Mouse (Mus musculus) spleen, adult 18-20 months (tissue): ENCODE measurements around the gene Klhl21.
A peak's percentile ranks its signal among the peaks of the same experiment; 100 is the strongest.
"Not testable (repeated sequence)": the region's sequence is repeated elsewhere in the genome, so short reads cannot be mapped to it uniquely, and the experiment has no call there.

ENCODE experiments used
- DNase-seq, 2 experiments: peaks; one replicate each; pipeline ENCODE4 v3.0.0; 2022; ENCODE audit warnings: mixed read lengths in 2 of 2

The Klhl21 gene

DNA sequence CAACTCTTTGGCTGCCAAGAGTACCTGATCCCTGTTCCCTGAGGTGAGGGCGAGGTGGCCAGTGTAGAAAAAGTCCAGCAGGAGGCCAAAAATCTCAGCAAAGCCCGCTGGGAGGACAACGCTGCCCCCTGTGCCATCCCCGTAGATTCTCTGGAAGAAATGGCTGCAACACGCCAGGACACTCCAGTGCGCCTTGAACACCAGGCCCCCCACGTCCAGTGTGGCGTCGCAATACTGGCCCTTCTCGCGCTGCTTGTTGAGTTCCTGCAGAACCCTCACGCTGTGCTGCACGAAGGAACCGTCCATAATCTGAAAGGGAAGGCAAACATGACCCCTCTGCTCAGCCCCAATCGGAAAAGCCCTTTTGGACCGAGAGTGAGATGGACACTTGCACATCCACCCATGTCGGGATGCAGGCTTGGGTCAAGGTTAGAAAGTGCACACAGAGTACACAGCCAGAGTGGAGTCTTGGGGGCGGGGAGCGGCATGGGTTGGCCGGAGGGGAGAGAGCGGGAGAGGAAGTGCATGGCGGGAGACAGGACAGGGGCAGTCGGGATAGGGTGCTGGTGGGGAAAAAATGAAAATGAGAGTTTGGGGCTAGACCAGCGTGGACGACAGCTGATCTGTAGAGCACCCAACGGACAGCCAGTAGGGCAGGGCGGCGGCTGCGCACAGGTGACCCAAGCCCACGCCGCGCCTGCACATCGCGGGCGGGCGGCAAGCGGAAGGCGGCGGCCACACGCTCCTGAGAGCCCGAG lies 18.3 kb downstream of the Klhl21 start:
- no peak for DNase-seq

DNA sequence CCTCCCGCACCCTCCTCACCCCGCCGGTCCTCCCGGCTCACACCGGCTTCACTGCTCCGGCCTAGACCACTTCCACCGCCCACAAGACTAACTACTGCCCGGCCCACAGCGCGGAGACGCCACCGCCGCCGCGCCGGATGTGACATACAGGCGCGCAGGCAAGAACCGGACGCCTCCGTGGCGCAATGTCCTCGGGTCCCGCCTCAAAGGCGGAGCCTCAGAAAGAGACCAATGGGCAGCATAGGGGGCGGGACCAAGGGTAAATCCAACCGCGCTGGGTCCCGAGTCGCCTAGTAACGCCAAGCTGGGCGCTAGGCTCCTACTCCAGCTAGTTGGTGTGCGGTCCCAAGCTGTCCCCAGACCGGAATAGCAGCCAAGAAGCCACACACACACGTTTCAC lies 18.9 kb downstream of the Klhl21 start, which contains the start of gene Zbtb48:
Gene Zbtb48, minus strand, starts transcription at position 148 of the 400 bp plus-strand sequence.
- peak; percentile 90 to 94 for DNase-seq

DNA sequence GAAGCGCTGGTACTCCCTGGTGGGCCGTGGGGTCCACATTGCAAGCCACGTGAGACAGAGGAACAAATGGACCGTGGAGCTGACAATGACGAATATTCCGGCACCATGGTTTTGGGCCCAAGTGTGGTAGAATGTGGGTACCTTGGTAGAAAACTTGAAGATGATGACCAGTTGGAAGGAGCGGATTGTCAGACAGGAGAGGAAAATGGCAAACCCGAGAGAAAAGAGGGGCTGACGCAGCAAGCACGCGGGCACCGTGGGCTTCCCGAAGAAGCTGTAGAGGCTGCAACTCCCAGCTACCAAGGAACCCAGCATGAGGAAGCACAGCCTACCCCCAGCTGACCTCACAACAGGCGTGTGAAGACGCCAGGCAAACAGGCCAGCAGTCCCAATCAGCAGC lies 19.9 kb downstream of the Klhl21 start:
- DNase-seq, result no peak

DNA sequence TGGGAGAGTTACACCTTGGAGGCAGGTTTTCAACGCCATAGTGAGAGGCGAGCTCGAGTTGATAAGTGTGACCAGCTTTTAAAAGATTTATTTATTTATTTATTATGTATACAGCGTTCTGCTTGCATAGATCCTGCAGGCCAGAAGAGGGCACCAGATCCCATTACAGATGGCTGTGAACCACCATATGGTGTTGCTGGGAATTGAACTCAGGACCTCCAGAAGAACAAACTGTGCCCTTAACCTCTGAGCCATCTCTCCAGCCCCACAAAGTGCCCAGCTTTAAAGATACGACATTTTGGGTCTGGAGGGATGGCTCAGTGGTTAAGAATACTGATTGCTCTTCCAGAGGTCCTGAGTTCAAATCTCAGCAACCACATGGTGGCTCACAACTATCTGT lies 20.5 kb downstream of the Klhl21 start:
- DNase-seq, result no peak

DNA sequence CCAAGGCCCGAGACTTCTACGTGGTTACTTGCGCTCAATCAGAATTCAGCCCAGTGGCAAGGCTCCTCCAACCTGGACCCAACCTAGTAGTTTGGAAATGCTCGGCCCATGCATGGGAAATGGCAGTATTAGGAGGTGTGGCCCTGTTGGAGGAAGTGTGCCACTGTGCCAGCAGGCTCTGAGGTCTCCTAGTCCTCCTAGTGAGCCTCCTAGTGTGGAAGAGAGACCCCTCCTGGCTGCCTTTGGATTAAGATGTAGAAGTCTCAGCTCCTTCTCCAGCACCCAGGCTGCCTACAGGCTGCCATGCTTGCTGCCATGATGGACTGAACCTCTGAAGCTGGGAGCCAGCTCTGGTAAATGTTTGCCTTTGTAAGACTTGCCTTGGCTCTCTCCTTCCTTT lies 21.4 kb downstream of the Klhl21 start:
- no peak for DNase-seq

DNA sequence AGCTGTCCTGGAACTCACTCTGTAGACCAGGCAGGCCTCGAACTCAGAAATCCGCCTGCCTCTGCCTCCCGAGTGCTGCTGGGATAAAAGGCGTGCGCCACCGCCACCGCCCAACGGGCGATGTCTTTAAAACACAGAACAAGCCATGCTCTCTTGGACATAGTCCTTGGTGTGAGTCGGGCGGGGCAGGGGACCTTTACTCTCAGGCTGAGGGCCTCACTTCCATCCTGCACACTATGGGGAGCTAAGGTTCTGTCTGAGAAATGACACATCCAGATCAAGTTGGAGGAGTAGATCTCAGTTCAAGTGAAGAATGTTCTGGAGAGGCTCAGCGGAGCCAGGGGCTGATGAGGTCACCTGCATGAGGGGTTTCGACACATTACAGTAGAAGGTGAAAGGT lies 24.3 kb downstream of the Klhl21 start:
- no peak for DNase-seq

DNA sequence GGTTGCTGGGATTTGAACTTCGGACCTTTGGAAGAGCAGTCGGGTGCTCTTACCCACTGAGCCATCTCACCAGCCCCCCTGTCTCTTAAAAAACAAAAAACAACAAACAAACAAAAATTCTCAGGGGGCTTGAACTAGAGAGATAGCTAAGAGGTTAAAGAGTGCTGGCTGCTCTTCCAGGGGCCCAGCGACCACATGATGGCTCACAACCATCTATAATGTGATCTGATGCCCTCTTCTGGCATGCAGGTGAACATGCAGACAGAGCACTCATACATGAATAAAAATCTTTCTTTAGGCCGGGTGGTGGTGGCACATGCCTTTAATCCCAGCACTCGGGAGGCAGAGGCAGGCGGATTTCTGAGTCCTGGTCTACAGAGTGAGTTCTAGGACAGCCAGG lies 27.9 kb downstream of the Klhl21 start:
- not testable (repeated sequence) for DNase-seq

DNA sequence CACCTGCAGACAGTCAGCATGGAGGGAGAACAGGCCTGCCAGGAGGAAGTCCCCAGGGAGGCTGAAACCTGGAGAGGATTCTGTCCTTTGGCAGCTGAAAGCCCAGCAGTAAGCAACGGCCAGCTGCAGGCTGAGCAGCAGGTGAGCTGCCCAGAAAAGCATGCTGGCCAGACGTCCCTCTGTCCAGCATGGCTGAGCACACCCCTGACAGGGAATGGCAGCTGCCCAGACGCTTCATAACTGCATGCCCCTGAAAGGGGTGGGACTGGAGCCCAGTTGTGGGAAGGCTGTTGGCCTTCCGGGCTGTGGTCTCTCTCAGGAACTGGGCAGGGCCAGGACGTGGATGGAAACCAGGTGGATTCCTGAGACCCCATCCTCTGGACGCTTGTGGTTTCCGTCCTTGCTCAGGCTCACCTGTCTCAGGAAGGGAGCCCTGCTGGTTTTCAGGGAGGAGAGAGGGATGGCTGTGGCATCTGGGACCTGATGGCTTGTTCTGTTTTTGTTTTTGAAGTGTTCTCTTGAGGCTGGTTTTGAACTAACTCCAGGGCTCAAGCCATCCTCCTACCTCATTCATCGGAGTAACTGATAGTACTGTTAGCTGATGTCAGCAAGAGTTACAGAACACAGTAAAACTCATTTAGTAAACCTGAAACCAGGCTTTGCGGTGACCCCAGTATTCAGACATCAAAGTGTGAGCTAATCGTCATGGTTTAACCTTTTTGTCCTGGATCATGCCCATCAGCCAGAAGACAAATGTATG lies 29.8 kb downstream of the Klhl21 start, which contains the start of gene Tas1r1:
Gene Tas1r1, minus strand, starts transcription at position 344 of the 760 bp plus-strand sequence.
- DNase-seq, result no peak

DNA sequence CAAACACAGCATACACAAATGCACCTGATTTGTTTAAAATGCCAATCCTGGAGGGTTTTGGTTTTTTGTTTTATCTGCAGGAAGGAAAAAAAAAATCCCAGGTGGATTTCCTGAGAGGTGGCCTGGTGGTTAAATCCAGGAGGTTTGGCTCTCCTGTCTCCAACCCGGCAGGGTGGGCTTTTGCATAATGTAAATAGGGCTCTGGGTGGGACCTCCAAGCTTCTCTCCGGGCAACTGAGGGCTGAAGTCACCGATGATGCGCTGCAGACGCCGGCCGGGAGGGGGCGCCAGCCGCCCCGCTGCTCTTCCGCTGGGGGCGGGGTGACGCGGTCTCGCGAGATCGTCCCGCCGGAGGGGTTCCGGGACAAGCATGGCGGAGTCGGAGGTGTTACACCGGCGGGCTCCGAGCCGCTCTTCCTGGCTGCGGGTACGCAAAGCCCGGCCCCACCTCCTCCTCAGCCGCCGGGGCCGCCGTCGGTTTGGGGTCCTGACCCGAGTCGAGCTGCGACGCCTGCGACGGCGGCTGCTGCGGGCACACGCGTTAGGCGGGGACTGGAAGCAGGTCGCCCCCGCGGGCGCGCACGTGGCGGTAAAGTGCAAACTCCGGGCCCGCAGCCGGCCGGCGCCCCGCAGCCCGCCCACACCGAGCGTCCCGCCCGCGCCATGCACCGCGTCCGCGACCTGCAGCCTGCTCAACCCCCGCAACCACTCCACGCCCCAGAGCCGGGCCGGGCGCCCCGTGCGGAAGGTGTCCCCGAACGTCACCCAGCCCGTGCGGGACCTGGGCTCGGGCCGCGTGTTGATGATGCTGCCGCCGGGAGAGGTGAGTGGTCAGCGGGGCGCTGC lies 30.6 kb downstream of the Klhl21 start, which contains the start of gene Nol9:
Gene Nol9, plus strand, starts transcription at position 337 of the 846 bp plus-strand sequence.
- DNase-seq, result peak; percentile 89 to 97

DNA sequence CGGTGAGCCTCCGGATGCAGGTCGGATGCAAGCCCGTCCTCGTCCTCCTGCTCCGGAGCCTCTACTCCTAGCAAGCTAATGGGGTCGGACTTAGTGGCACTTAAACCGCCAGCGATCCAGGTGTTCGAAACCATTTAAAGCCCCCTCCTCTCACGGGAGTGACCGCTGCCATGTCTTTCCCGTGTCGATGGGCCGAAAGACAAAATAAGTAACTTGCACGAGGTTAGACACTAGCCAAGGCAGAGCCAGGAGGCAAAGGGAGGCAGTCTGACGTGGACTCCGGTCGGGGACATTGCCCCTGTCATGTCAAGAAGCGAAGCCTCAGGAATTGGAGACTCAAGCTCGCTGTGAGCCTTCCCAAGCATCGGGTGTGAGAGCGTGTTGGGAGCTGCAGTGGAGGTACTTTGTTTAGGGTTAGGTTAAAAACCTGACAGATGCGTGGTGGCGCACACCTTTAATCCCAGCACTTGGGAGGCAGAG lies 31.3 kb downstream of the Klhl21 start:
- no peak for DNase-seq

DNA sequence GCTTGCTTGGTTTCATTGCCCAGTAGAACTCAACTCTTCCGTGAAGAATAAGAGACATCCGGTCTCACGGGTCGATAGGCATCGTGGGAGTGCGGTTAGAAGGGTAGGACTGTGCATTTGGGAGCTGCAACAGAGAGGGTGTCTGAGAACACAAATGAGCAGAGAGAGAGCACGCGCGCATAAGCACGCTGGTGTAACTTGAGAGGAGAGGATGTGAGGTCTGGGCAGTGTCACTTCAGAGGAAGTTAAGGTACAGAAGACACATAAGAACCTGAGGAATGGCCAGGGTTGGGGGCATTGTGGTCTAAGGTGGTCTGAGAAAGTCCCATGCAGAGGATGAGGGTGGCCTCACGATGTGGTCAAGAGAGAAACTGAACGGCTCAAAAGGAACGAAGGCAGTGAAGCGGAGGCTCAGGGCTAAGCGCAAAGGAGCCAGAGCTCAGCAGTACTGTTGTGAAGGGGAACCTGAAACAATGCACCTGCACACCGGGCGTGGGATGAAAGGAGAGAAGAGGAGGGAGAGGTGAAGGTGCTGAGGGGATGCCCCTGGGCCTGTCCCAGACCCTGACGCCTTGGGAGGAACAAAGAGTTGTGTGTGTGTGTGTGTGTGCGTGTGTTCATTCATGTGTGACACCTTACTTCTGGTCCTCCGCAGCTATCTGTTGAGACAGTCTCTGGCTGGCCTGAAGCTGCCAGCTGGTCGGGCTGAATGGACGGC lies 33.5 kb downstream of the Klhl21 start:
- DNase-seq, result peak; percentile 27 to 31

DNA sequence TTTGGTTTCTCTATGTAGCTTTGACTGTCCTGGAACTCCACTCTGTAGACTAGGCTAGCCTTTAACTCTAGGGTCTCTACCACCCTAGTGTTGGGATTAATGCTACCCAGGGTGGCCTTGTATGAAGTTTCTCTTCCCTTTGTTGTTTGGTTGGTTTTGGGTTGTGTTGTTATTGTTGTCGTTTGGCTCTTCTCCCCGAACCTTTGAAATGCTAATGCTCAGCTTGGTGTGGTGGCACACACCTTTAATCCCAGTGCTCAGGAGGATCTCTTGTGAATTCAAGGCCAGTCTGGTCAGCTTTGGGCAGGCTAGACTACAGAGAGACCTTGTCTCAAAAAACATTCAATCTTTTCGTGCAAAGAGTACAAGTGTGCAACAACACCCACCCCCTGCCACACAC lies 34.6 kb downstream of the Klhl21 start:
- DNase-seq, result no peak

DNA sequence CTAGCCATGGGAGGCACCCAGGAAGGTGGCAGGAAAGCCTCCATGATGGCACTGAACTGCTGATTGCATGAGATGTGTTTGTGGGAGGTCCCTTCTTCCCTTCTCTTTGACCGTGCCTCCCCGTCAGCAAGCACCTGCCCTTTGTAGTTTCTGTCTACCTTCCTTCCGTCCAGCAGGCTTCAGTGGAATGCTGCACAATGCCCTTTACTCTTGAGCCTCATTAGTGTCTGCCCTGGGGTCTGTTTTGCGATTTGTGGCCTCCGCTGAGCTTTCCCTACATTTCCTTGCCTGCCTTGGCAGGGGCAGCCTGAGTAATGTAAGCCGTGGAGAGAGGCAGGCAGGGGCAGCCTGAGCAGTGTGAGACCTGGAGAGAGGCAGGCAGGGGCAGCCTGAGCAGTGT lies 36.0 kb downstream of the Klhl21 start:
- no peak for DNase-seq

DNA sequence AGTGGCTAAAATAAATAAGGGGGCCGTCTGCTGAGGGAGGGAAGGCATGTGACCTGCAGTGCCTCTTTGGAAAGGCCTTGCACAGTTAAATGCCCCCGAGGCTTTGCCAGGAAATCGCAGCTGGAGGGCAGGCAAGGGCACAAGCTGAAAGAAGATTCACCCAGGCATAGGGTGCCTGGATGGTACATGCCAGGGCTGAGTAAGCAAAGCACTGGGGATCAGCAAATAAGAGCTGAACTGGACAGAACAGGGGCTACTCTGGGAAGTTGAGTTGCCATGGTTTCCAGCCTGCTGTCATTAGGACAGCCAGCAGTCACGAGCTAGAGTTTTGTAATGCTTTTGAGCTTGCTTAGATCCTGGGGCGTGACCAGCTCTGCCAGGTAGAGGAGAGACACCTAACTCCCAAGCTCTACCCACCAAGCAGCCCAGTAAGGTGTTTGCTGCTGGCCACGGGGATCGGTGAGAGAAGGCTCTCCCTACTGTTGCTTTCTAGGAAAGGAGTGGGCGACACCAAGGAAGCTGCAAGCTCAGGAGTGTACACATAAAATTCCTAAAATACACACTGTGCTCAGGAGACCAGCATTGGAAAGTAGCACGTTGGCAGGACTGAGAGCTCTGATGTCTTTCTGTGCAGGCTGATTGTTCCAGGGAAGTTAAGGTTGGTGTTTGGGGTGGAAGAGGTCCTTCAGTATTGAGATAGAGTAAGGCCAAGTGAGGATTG lies 53.9 kb downstream of the Klhl21 start:
- DNase-seq, result no peak

DNA sequence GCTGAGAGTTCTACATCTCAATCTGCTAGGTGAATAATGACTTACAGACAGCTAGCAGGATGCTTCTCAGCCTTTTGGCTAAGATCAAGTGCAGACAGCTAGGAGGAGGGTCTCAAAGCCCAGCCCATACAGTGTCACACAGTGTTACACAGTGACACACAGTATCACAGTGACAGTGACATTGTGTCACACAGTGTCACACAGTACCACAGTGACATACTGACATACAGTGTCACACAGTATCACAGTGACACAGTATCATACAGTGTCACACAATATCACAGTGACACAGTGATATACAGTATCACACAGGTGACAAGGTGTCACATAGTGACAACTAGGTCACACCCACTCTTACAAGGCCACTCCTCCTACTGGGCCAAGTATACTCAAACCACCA lies 58.7 kb downstream of the Klhl21 start:
- no peak for DNase-seq
